Mouse (Mus musculus) heart, postnatal 0 days (tissue): ENCODE results near the gene Mapk7. TPM values are rescaled to one million over a fixed set of nuclear protein-coding genes. Genes with fewer than 3 reads are reported as not detected.

Experiments used
- ATAC-seq: fragments of 200-750 bp; cut with Nextera tagmentation; 2 replicates; pipeline ENCODE4 v1.8.0; 2017; ENCODE audit warnings: low read depth, moderate number of reproducible peaks, moderate library complexity; ENCODE audit not compliant: insufficient read depth
- DNase-seq: peaks from one replicate; pipeline ENCODE4 v3.0.0-alpha.2; 2016; ENCODE audit warnings: low spot score
- H3K27ac ChIP-seq: fragments of 300-500 bp; sonication (generic); 2 replicates; pipeline ENCODE4 v1.5.1; 2014; ENCODE audit warnings: low read depth, mild to moderate bottlenecking
- H3K27me3 ChIP-seq: fragments of 300-500 bp; sonication (generic); 2 replicates; pipeline ENCODE4 v1.6.1; 2014; ENCODE audit warnings: low read length, mixed read lengths; ENCODE audit not compliant: control insufficient read depth, insufficient read depth
- H3K36me3 ChIP-seq: fragments of 300-500 bp; sonication (generic); replicated peaks from 2 replicates; pipeline ENCODE4 v1.6.1; 2014; ENCODE audit warnings: low read length, mixed read lengths; ENCODE audit not compliant: control insufficient read depth, insufficient read depth
- H3K4me1 ChIP-seq: fragments of 300-500 bp; sonication (generic); 2 replicates; pipeline ENCODE4 v1.6.1; 2014; ENCODE audit warnings: antibody characterized with exemption; ENCODE audit not compliant: control insufficient read depth, insufficient read depth
- H3K4me2 ChIP-seq: fragments of 300-500 bp; sonication (generic); 2 replicates; pipeline ENCODE4 v1.6.1; 2014; ENCODE audit warnings: low read depth, mild to moderate bottlenecking, low read length, moderate library complexity
- H3K4me3 ChIP-seq: fragments of 300-500 bp; sonication (generic); 2 replicates; pipeline ENCODE4 v1.5.1; 2014; ENCODE audit warnings: low read depth, low read length
- H3K9ac ChIP-seq: fragments of 300-500 bp; sonication (generic); replicated peaks from 2 replicates; pipeline ENCODE4 v1.6.1; 2014; ENCODE audit warnings: low read depth, low read length, mixed read lengths
- H3K9me3 ChIP-seq: fragments of 300-500 bp; sonication (generic); replicated peaks from 2 replicates; pipeline ENCODE4 v1.6.1; 2016; ENCODE audit warnings: low read length; ENCODE audit not compliant: control insufficient read depth
- CTCF ChIP-seq: IDR thresholded peaks from 2 replicates; pipeline ENCODE4 v1.5.1; 2016; ENCODE audit warnings: antibody characterized with exemption, control low read depth, low read depth
- EP300 ChIP-seq: IDR thresholded peaks from 2 replicates; pipeline ENCODE4 v1.6.1; 2016; ENCODE audit warnings: antibody characterized with exemption, low read depth
- WGBS: fragments of 180-500 bp; shearing (Covaris S2); extraction: QIAGEN DNeasy Blood & Tissue Kit; methylation state at CpG from one replicate; pipeline ENCODE4 v1.1.7; 2014; 5-methylcytosine and 5-hydroxymethylcytosine counted together
- polyA plus RNA-seq: library from polyadenylated mRNA; unstranded; fragments of >200 nt; fragmentation: Nextera tagmentation; extraction: Ambion mirVana; gene quantifications from 2 replicates; pipeline ENCODE4 v1.2.1, GENCODE M21; 2015
- total RNA-seq: library from RNA; depleted of rRNA; stranded (reverse); fragments of >200 nt; gene quantifications from 2 replicates; pipeline ENCODE4 v1.2.3, GENCODE M21; 2014; ENCODE audit warnings: low replicate concordance; rRNA removed

Mapk7 gene
- total and polyA plus RNA-seq, 2 experiments from 2014 or later = 12.5 to 33.5 TPM

DNA sequence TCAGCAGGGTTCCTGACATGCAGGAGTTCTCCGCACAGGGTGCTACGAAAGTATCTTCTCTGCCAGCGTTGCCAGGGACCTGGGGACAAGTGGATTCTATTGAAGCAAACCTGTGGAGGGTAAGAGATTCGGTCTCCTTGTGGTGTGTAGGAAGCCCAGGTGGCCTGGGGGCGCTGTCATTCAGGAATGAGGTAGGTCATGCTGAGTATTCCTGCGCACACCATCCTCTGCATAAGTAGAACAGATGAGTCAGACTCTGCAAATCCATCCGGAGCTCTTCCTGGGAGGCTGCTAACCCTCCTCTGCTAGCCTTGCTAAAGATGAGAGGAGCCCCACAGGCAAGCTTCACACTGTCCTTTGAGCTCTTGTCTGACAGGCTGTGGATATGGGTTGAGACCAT lies 52.5 kb downstream of the Mapk7 start:
- no peak for DNase-seq
- no peaks in the 10 kb centered on the region for H3K36me3 ChIP-seq
- H3K4me3 ChIP-seq = no peak overlapping the region
- H3K27ac ChIP-seq = no peak overlapping the region
- no peaks in the 10 kb centered on the region for H3K27me3 ChIP-seq
- WGBS = 83% methylated on average over 7 of the region's 7 CpGs
- no peak overlapping the region for H3K9ac ChIP-seq
- TF ChIP-seq CTCF (no peak), EP300 (no peak)
- no peak for ATAC-seq
- no peaks in the 10 kb centered on the region for H3K9me3 ChIP-seq
- no peaks in the 10 kb centered on the region for H3K4me1 ChIP-seq
- no peak overlapping the region for H3K4me2 ChIP-seq

- no peak for TF ChIP-seq CTCF
- no peak for TF ChIP-seq EP300
- ATAC-seq (no peak), DNase-seq (no peak)
- no peak overlapping the region for H3K4me3 ChIP-seq
- H3K4me1 ChIP-seq = no peaks in the 10 kb centered on the region
- WGBS = 88% methylated on average over 4 of the region's 4 CpGs
- no peak overlapping the region for H3K9ac ChIP-seq
- H3K27ac ChIP-seq = no peak overlapping the region
- no peaks in the 10 kb centered on the region for H3K27me3 ChIP-seq
- no peaks in the 10 kb centered on the region for H3K36me3 ChIP-seq
- no peak overlapping the region for H3K4me2 ChIP-seq
- H3K9me3 ChIP-seq = no peaks in the 10 kb centered on the region
Measured at GRCm38 (mm10) chr11:61440416-61440815, 53.8 kb downstream of the Mapk7 start.

DNA sequence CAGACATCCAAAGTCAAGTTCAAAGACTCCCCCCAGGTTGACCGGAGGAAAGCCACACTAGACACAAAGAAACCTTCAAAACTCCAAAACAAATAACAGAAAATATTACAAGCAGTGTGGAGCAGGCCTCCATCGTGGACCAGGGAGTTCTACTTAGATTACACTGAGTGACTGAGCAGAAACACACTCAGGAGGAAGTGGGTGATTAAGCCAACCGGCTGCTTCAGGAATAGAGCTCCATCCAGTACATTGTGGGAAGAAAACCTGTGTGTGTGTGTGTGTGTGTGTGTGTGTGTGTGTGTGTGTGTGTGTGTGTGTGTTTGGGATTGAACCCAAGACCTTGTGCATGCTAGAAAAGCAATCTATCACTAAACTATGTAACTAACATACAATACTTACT lies 55.0 kb downstream of the Mapk7 start:
- 53% methylated on average over 3 of the region's 3 CpGs for WGBS
- Histone ChIP-seq H3K4me1 (no peaks in the 10 kb centered on the region), H3K36me3 (no peaks in the 10 kb centered on the region), H3K4me2 (no peak overlapping the region), H3K9me3 (no peaks in the 10 kb centered on the region), H3K4me3 (no peak overlapping the region), H3K27me3 (no peaks in the 10 kb centered on the region), H3K9ac (no peak overlapping the region), H3K27ac (no peak overlapping the region)
- DNase-seq = no peak
- TF ChIP-seq CTCF (no peak), EP300 (no peak)
- ATAC-seq = no peak

Other genes with a start within 250 kb of the Mapk7 start
- gene Aldh3a2, start 226.9 kb downstream of the Mapk7 start, total RNA-seq = 36.0 and 48.9 TPM in 2 replicates
- gene Aldh3a2, start 226.9 kb downstream of the Mapk7 start, polyA plus RNA-seq = 28.6 and 29.1 TPM in 2 replicates
- gene Slc47a2, start 151.5 kb downstream of the Mapk7 start, total RNA-seq = not detected in 2 replicates
- gene Slc47a2, start 151.5 kb downstream of the Mapk7 start, polyA plus RNA-seq = 0.04 and 0.14 TPM in 2 replicates
- 34.7 and 49.4 TPM in 2 replicates for gene Slc47a1, start 116.1 kb downstream of the Mapk7 start, total RNA-seq
- gene Slc47a1, start 116.1 kb downstream of the Mapk7 start, polyA plus RNA-seq = 31.2 and 31.5 TPM in 2 replicates
- gene Rnf112, start 40.3 kb downstream of the Mapk7 start, total RNA-seq = 0.38 and 0.39 TPM in 2 replicates
- gene Rnf112, start 40.3 kb downstream of the Mapk7 start, polyA plus RNA-seq = 0.11 TPM in 1 of 2 replicates, not detected in the other
- 34.1 and 54.5 TPM in 2 replicates for gene Mfap4, start 9.0 kb downstream of the Mapk7 start, total RNA-seq
- gene Mfap4, start 9.0 kb downstream of the Mapk7 start, polyA plus RNA-seq = 39.1 and 51.0 TPM in 2 replicates
- gene B9d1, start 10.7 kb upstream of the Mapk7 start, total RNA-seq = 11.6 and 34.6 TPM in 2 replicates
- 6.5 TPM in 2 replicates for gene B9d1, start 10.7 kb upstream of the Mapk7 start, polyA plus RNA-seq
- gene Epn2, start 85.3 kb upstream of the Mapk7 start, total RNA-seq = 21.3 and 43.9 TPM in 2 replicates
- gene Epn2, start 85.3 kb upstream of the Mapk7 start, polyA plus RNA-seq = 16.3 and 19.3 TPM in 2 replicates
- 4.3 and 10.1 TPM in 2 replicates for gene Grap, start 158.9 kb upstream of the Mapk7 start, total RNA-seq
- gene Grap, start 158.9 kb upstream of the Mapk7 start, polyA plus RNA-seq = 10.3 and 11.0 TPM in 2 replicates
- 0.62 and 2.6 TPM in 2 replicates for gene Fam83g, start 189.7 kb upstream of the Mapk7 start, total RNA-seq
- 0.15 and 0.18 TPM in 2 replicates for gene Fam83g, start 189.7 kb upstream of the Mapk7 start, polyA plus RNA-seq
- gene Slc5a10, start 226.4 kb upstream of the Mapk7 start, total RNA-seq = not detected in 2 replicates
- gene Slc5a10, start 226.4 kb upstream of the Mapk7 start, polyA plus RNA-seq = not detected in 2 replicates